Mouse (Mus musculus) liver, embryonic 13.5 days (tissue): ENCODE results near the gene Pelo. TPM values are rescaled to one million over a fixed set of nuclear protein-coding genes. Genes with fewer than 3 reads are reported as not detected.

Source experiments
- ATAC-seq: fragments of 200-750 bp; cut with Nextera tagmentation; 2 replicates; pipeline ENCODE4 v1.8.0; 2017; ENCODE audit warnings: low read depth, mild to moderate bottlenecking, moderate number of reproducible peaks, moderate library complexity
- DNase-seq: peaks from one replicate; pipeline ENCODE4 v3.0.0; 2022
- H3K27ac ChIP-seq: fragments of 300-500 bp; sonication (generic); 2 replicates; pipeline ENCODE4 v1.5.1; 2015; ENCODE audit warnings: moderate library complexity, mild to moderate bottlenecking, inconsistent platforms
- H3K27me3 ChIP-seq: fragments of 300-500 bp; sonication (generic); 2 replicates; pipeline ENCODE4 v1.6.1; 2015; ENCODE audit warnings: mild to moderate bottlenecking, inconsistent platforms
- H3K36me3 ChIP-seq: fragments of 300-500 bp; sonication (generic); 2 replicates; pipeline ENCODE4 v1.6.1; 2015; ENCODE audit warnings: mild to moderate bottlenecking, inconsistent platforms
- H3K4me1 ChIP-seq: fragments of 300-500 bp; sonication (generic); replicated peaks from 2 replicates; pipeline ENCODE4 v1.6.1; 2015; ENCODE audit warnings: inconsistent platforms
- H3K4me2 ChIP-seq: fragments of 300-500 bp; sonication (generic); 2 replicates; pipeline ENCODE4 v1.6.1; 2015; ENCODE audit warnings: inconsistent platforms, mild to moderate bottlenecking, moderate library complexity
- H3K4me3 ChIP-seq: fragments of 300-500 bp; sonication (generic); replicated peaks from 2 replicates; pipeline ENCODE4 v1.5.1; 2015; ENCODE audit warnings: mild to moderate bottlenecking, inconsistent platforms
- H3K9ac ChIP-seq: fragments of 300-500 bp; sonication (generic); 2 replicates; pipeline ENCODE4 v1.6.1; 2015; ENCODE audit warnings: mild to moderate bottlenecking, inconsistent platforms
- H3K9me3 ChIP-seq: fragments of 300-500 bp; sonication (generic); replicated peaks from 2 replicates; pipeline ENCODE4 v1.6.1; 2016; ENCODE audit warnings: inconsistent platforms
- WGBS: fragments of 180-500 bp; shearing (Covaris S2); methylation state at CpG from one replicate; pipeline ENCODE4 v1.1.7; 2015; ENCODE audit not compliant: insufficient replicate concordance; 5-methylcytosine and 5-hydroxymethylcytosine counted together
- polyA plus RNA-seq: library from polyadenylated mRNA; unstranded; fragments of >200 nt; fragmentation: Nextera tagmentation; extraction: Ambion mirVana; gene quantifications from 2 replicates; pipeline ENCODE4 v1.2.1, GENCODE M21; 2015

The Pelo gene
- polyA plus RNA-seq, 1 experiment from 2014 or later, result 5.1 TPM

GRCm38 (mm10) chr13:115116930-115117621 lies 27.1 kb upstream of the Pelo start:
- no peak overlapping the region for H3K27ac ChIP-seq
- H3K9me3 ChIP-seq, result no peaks in the 10 kb centered on the region
- no peak overlapping the region for H3K4me2 ChIP-seq
- H3K4me1 ChIP-seq, result no peaks in the 10 kb centered on the region
- no peak overlapping the region for H3K4me3 ChIP-seq
- ATAC-seq (no peak), DNase-seq (no peak)
- no peaks in the 10 kb centered on the region for H3K27me3 ChIP-seq
- H3K36me3 ChIP-seq, result no peaks in the 10 kb centered on the region
- 76% methylated on average over 3 of the region's 3 CpGs for WGBS
- H3K9ac ChIP-seq, result no peak overlapping the region

GRCm38 (mm10) chr13:115109628-115110027 lies 19.6 kb upstream of the Pelo start:
- DNase-seq (no peak), ATAC-seq (no peak)
- Histone ChIP-seq H3K27me3 (no peaks in the 10 kb centered on the region), H3K9me3 (no peaks in the 10 kb centered on the region), H3K4me2 (no peak overlapping the region), H3K9ac (no peak overlapping the region), H3K27ac (no peak overlapping the region), H3K36me3 (no peaks in the 10 kb centered on the region), H3K4me1 (no peaks in the 10 kb centered on the region), H3K4me3 (no peak overlapping the region)
- WGBS, result 66% methylated on average over 4 of the region's 4 CpGs

GRCm38 (mm10) chr13:115107436-115107835 lies 17.4 kb upstream of the Pelo start:
- Histone ChIP-seq H3K9me3 (no peaks in the 10 kb centered on the region), H3K27ac (no peak overlapping the region), H3K27me3 (peaks cover 3% of the 10 kb centered on the region), H3K4me2 (no peak overlapping the region), H3K4me1 (no peaks in the 10 kb centered on the region), H3K9ac (no peak overlapping the region), H3K36me3 (no peaks in the 10 kb centered on the region), H3K4me3 (no peak overlapping the region)
- DNase-seq (no peak), ATAC-seq (no peak)
- WGBS, result 43% methylated on average over 8 of the region's 8 CpGs

GRCm38 (mm10) chr13:115106183-115106582 lies 16.2 kb upstream of the Pelo start:
- ATAC-seq (no peak), DNase-seq (no peak)
- Histone ChIP-seq H3K36me3 (no peaks in the 10 kb centered on the region), H3K27me3 (peaks cover 15% of the 10 kb centered on the region), H3K27ac (no peak overlapping the region), H3K4me1 (peaks cover 4% of the 10 kb centered on the region; the same call in 1 of the 2 replicates), H3K9me3 (no peaks in the 10 kb centered on the region), H3K9ac (no peak overlapping the region), H3K4me2 (no peak overlapping the region), H3K4me3 (no peak overlapping the region)
- WGBS, result 62% methylated on average over 10 of the region's 10 CpGs

- H3K9me3 ChIP-seq, result no peaks in the 10 kb centered on the region
- H3K27ac ChIP-seq, result no peak overlapping the region
- DNase-seq (no peak), ATAC-seq (no peak)
- peaks cover 35% of the 10 kb centered on the region for H3K27me3 ChIP-seq
- 67% methylated on average over 2 of the region's 2 CpGs for WGBS
- H3K9ac ChIP-seq, result no peak overlapping the region
- no peak overlapping the region for H3K4me2 ChIP-seq
- H3K36me3 ChIP-seq, result no peaks in the 10 kb centered on the region
- no peak overlapping the region for H3K4me3 ChIP-seq
- peaks cover 4% of the 10 kb centered on the region; the same call in 1 of the 2 replicates for H3K4me1 ChIP-seq
Measured at GRCm38 (mm10) chr13:115102754-115103153, 12.8 kb upstream of the Pelo start.

- peak within 1 kb of the TSS; percentile 73 for H3K27ac ChIP-seq
- H3K36me3 ChIP-seq, result no peaks in the 10 kb centered on the region
- H3K27me3 ChIP-seq, result peaks cover 35% of the 10 kb centered on the region
- H3K9me3 ChIP-seq, result no peaks in the 10 kb centered on the region
- H3K4me3 ChIP-seq, result peak within 1 kb of the TSS; percentile 56
- H3K4me1 ChIP-seq, result peaks cover 7% of the 10 kb centered on the region; the same call in 1 of the 2 replicates
- peak; percentile 26 for DNase-seq
- peak; percentile 85 for ATAC-seq
- H3K4me2 ChIP-seq, result peak within 1 kb of the TSS; percentile 55
- under 1% methylated on average over 39 of the region's 39 CpGs for WGBS
- peak within 1 kb of the TSS; percentile 66 for H3K9ac ChIP-seq
Measured at GRCm38 (mm10) chr13:115101355-115102191, 11.6 kb upstream of the Pelo start, which contains the start of the genes Gm49395 and Itga1. Gene Gm49395 (minus strand): TSS chr13:115101921. Gene Itga1 (minus strand): TSS chr13:115101964.

GRCm38 (mm10) chr13:115100381-115101177 lies 10.6 kb upstream of the Pelo start:
- Histone ChIP-seq H3K9me3 (no peaks in the 10 kb centered on the region), H3K27ac (peak overlapping the region; percentile 73; the same call in 1 of the 2 replicates), H3K4me1 (peaks cover 12% of the 10 kb centered on the region; the same call in 1 of the 2 replicates), H3K9ac (0 out of 2 replicates have a peak overlapping the region, but pooled peaks have one; percentile 66), H3K4me2 (peak overlapping the region; percentile 55), H3K36me3 (no peaks in the 10 kb centered on the region), H3K4me3 (peak overlapping the region; percentile 56), H3K27me3 (peaks cover 35% of the 10 kb centered on the region)
- ATAC-seq, result no peak
- no peak for DNase-seq
- WGBS, result 44% methylated on average over 11 of the region's 11 CpGs

GRCm38 (mm10) chr13:115099381-115099780 lies 9.4 kb upstream of the Pelo start:
- Histone ChIP-seq H3K4me2 (no peak overlapping the region), H3K27me3 (peaks cover 35% of the 10 kb centered on the region), H3K9me3 (no peaks in the 10 kb centered on the region), H3K4me3 (no peak overlapping the region), H3K4me1 (peaks cover 12% of the 10 kb centered on the region; the same call in 1 of the 2 replicates), H3K36me3 (no peaks in the 10 kb centered on the region), H3K9ac (no peak overlapping the region), H3K27ac (no peak overlapping the region)
- no peak for ATAC-seq
- WGBS, result 56% methylated on average over 9 of the region's 9 CpGs
- no peak for DNase-seq

GRCm38 (mm10) chr13:115098227-115098626 lies 8.2 kb upstream of the Pelo start:
- Histone ChIP-seq H3K27me3 (peaks cover 35% of the 10 kb centered on the region), H3K36me3 (no peaks in the 10 kb centered on the region), H3K9me3 (no peaks in the 10 kb centered on the region), H3K4me3 (no peak overlapping the region), H3K4me2 (no peak overlapping the region), H3K9ac (no peak overlapping the region), H3K4me1 (peaks cover 12% of the 10 kb centered on the region; the same call in 1 of the 2 replicates), H3K27ac (no peak overlapping the region)
- WGBS, result 58% methylated on average over 3 of the region's 3 CpGs
- DNase-seq (no peak), ATAC-seq (no peak)

- Histone ChIP-seq H3K36me3 (no peaks in the 10 kb centered on the region), H3K27ac (no peak overlapping the region), H3K4me1 (peaks cover 17% of the 10 kb centered on the region), H3K9me3 (no peaks in the 10 kb centered on the region), H3K9ac (no peak overlapping the region), H3K4me2 (no peak overlapping the region), H3K27me3 (peaks cover 28% of the 10 kb centered on the region), H3K4me3 (no peak overlapping the region)
- ATAC-seq (no peak), DNase-seq (no peak)
- 61% methylated on average over 5 of the region's 5 CpGs for WGBS
Measured at GRCm38 (mm10) chr13:115096965-115097364, 7.0 kb upstream of the Pelo start.

GRCm38 (mm10) chr13:115096216-115096615 lies 6.2 kb upstream of the Pelo start:
- 37% methylated on average over 2 of the region's 2 CpGs for WGBS

More at GRCm38 (mm10) chr13:115096216-115096615, 6.2 kb upstream of the Pelo start:
- no peak overlapping the region for H3K4me3 ChIP-seq
- no peak overlapping the region for H3K9ac ChIP-seq
- H3K4me2 ChIP-seq, result no peak overlapping the region
- DNase-seq (no peak), ATAC-seq (no peak)
- no peaks in the 10 kb centered on the region for H3K9me3 ChIP-seq
- peaks cover 21% of the 10 kb centered on the region for H3K4me1 ChIP-seq
- no peaks in the 10 kb centered on the region for H3K36me3 ChIP-seq
- peaks cover 20% of the 10 kb centered on the region for H3K27me3 ChIP-seq
- H3K27ac ChIP-seq, result no peak overlapping the region
